Mouse (Mus musculus): ENCODE results near the gene Irf2bpl.

Irf2bpl gene

GRCm38 (mm10) chr12:86885336-86885735 is 738 bp upstream of the Irf2bpl start:
- DNase-seq (ENCODE audit: low spot score), result no peak

DNA sequence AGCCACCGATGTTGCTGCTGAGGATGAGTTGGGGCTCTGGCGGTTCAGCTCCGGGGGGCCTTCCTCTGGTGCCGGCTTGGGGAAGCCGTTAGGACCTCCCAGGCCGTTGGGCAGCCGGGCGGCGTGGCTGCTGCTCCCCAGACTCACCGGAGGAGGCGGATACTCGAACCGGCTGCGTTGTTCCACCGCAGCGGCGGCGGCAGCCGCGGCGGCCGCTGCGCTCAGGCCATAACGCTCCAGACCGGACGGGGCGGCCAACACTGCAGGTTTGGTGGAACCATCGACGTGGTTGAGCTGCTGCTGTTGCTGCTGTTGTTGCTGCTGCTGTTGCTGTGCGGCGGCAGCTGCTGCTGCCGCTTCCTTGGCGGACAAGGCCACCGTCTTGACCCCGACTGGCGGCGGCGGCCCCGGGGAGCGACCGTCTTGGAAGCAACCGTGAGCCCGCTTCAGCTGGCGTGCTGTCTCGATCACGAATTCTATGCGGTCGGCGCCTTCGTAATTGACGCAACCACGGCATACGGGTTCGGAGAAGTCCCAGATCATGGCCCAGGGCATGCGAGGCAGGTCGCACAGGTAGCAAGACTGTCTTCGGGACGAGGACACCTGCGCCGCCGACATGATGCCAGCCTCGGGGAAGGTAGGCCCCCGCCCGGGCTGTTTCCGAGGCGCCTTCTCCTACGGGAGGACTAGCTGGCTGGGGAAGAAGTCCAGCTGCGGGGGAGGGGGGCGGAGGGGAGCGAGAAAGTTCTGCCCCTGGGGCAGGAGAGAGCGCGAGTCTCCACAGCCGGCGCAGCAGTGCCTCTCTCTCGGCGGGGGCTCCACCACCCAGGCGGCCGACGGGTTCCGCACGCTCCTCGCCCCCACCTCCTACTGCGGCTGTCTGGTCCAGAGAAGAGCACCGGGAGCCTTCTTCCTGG is 1.1 kb downstream of the Irf2bpl start:
- peak; percentile 54 for DNase-seq (ENCODE audit: low spot score)

DNA sequence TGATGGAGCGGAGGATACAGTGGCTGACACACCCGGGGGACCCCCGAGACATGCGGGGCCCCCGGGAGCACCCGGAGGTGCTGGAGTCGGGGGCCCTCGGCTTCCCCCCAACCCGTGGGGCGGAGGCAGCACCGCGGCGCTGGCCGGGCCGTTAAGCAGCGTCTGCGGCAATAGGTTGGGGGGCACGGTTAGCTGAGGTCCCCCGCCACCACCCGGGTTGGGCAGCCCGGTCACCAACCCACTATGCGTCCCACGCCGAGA is 1.6 kb downstream of the Irf2bpl start:
- no peak for DNase-seq (ENCODE audit: low spot score)

DNA sequence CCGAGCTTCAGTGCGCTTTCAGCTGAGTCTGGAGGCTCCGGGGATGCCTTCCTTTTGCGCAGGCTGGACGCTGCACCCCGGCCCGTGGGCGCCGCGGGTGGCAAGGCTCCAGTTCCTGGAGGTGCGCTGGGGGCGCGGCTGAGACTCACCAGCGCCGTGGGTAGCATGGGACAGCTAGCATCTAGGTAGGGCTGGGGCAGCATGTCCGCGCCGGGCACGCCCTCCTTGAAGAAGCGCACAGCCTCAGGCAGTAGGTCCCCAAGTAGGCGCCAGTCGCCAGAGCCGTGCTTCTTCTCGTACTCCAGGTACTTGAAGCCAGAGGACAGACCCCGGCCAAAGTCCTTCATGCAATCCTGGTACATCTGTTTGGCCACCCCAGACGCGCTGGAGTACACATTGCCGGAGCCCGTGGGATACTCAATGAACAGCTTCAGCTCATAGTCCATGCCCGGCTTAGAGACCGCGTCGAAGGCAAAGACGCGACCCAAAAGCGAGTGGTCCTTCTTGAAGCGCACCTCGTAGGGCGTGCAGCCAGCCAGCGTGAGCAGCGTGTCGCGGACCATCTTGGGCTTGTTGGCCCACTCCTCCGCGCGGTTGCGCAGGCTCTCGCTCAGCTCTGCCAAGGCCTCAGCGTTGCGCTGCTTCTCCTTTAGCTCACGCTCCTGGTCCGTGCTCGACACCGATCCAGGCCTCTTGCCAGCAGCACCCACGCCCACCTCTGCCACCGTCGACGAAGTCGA is 2.1 kb downstream of the Irf2bpl start:
- peak; percentile 60 for DNase-seq (ENCODE audit: low spot score)

GRCm38 (mm10) chr12:86881809-86882278 is 2.8 kb downstream of the Irf2bpl start:
- DNase-seq (ENCODE audit: low spot score), result no peak

- DNase-seq (ENCODE audit: low spot score), result no peak
Measured at GRCm38 (mm10) chr12:86880090-86880723, 4.4 kb downstream of the Irf2bpl start.

DNA sequence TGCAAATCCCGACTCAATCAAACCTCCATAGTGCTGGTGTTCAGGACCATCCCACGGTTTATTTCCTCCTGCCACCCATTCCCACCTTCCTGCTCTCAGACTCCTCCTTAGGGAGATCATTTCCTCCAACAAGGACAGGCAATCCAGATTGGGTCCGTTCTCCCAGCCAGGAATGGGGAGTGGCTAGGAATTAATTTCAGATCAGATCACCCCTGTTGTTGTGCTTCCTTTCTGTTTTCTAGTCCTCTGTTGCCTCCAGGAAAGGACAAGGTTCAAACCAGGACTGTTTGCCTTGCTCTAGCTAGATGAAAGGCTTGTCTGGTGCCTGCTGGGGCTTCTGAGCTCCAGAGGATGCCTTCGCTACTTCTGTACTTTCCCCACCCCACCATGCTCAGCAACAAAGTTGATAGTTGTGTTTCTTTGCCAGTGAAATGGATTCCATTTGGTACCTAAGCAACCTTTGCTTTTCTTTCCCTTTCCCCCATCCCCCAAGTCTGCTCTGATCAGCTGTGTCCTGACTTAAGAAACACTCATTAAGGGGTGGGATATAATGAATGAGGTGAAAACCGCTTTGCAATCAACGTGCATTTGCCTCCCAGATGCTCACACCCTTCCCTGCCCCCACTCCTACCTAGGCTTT is 5.0 kb downstream of the Irf2bpl start:
- DNase-seq (ENCODE audit: low spot score), result no peak

- no peak for DNase-seq (ENCODE audit: low spot score)
Measured at GRCm38 (mm10) chr12:86878426-86879353, 5.9 kb downstream of the Irf2bpl start.

- no peak for DNase-seq (ENCODE audit: low spot score)
Measured at GRCm38 (mm10) chr12:86876981-86877380, 7.6 kb downstream of the Irf2bpl start.

- no peak for DNase-seq (ENCODE audit: low spot score)
Measured at GRCm38 (mm10) chr12:86876116-86876515, 8.5 kb downstream of the Irf2bpl start.

DNA sequence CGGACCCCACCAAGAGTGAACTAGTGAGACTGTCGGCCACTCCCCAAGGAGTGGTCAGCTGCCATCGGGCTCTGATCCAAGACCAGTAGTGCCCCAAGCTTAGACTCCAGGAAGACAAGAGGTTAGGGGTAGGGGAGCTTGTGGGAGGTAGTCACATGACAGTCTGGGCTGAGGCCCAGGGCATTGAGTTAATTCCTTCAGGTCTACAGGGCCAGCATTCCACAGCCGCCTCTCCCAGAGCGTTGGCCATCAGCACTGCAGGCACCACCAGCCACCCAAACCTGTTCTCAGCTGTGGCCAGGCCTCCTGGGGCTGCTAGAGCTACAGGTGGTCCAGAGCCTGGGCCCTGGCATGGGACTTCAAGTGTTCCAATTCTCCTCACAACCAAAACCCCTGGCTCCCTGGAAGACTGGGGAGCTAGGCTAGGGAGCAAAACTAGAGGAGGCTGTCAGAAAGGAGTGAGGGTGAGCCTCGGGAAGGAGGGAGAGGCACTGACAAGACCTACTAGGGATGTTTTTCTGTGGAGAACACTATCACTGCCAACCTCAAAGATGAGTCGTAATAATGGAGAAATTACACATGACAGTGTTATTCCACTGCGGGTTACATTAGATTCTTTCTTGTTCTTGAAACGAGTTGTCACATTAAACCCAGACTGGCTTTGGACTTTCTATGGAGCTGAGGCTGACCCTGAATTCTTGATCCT is 12.1 kb downstream of the Irf2bpl start:
- DNase-seq (ENCODE audit: low spot score), result peak; percentile 60

DNA sequence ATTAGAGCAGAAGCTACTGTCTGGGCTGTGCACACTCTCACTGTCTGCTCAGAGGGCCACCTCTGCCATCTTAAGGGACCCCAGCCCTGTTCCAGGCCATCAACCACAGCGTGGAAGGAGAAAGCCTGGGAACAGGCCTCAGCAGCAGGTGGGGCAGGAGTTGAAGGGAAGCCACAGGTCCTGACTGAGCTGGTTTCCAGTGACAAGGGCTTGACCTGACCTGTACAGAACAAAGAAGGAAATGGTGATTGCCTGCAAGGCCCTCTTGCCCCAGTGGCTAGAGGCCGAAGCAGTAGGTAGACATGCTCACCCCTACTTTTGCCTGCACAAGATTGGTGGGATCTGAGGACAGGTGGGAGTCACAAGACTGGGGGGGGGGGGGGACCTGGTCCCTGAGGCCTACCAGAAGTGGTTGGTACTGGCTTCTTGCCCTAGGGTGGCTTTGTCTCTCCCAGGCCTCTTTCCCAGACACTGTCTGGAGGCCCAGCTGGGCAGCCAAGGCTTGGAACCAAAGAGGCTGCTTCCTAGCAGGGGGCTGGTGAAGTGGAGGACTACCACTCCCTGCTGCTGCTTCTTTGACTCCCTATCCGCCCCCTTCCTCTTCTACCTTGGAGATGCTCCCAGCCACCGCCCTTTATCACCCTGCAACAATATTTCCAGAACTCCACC is 12.8 kb downstream of the Irf2bpl start:
- DNase-seq (ENCODE audit: low spot score), result no peak

GRCm38 (mm10) chr12:86870996-86871395 is 13.6 kb downstream of the Irf2bpl start:
- no peak for DNase-seq (ENCODE audit: low spot score)

GRCm38 (mm10) chr12:86869761-86870160 is 14.8 kb downstream of the Irf2bpl start:
- no peak for DNase-seq (ENCODE audit: low spot score)

GRCm38 (mm10) chr12:86867271-86868223 is 17.1 kb downstream of the Irf2bpl start:
- no peak for DNase-seq (ENCODE audit: low spot score)

DNA sequence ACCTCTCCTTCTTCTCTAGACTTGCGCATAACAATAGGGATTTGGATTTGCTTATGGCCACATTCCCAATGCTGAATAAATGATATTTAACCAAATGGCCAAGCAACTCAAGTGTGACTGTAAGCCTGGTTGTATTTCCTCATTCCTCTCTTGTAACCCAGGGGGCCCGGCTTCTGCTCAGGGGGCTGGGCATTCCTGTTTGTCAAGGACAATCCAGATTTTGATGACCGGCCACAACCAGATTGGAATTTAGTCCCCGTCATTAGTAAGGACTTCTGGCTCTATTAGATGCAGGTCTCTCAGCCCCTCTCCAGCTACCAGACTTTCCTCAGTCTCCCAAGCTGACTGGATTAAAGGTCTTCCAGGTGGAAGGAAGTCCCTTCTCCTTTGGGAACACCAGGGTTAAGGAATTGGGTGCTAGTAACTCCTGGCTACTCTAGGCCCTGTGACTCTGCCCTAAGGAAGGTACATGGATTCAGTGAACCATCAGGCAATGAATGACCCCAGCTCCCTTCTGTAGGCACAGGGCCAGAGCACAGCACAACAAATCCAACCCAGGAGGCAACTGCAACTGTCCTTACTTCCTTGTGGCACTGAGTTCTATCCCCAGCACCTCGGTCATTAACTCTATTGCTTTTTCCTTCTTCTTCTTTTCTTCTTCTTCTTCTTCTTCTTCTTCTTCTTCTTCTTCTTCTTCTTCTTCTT is 20.1 kb downstream of the Irf2bpl start:
- no peak for DNase-seq (ENCODE audit: low spot score)

DNA sequence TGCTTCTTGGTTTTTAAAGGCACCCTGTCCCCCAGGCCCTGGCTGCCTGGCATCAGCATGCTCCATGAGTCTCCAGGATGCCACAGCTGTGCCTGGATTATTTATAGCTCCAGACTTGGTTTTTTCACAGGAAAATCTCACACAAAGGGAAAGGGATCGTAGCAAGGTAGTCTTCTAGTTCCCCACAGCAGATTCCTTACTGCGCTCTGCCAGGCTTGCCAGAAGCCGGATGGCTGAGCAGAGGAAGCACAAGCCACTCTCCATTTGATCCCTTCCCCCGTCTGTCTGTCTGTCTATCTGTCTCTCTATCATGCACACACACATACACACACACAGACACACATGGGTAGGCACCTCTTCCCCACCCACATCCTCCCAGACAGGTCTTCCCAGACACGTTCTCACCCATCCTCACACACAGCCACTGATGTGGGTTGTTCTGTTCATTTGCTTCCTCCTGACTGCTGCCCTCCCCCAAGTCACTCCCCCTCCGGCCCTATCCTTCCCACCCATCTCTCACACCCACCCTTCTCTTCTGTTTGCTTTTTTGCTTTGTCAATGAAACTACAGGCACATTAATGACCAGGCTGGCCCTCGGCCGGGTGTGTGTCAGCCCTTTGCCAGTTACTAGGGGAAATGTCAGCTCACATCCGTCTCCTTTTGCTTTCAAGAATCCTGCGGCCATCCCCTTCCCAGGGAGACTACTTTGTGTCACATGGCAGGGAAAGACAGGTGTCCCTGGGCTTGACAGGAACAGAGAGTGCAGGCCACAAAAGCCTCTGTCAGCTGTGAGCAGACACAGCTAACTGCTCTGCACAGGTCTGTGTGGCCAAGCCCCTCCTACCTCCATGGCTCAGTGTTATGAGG is 24.4 kb downstream of the Irf2bpl start:
- no peak for DNase-seq (ENCODE audit: low spot score)
